Comparison of ENCODE assay signal across 10 mouse cellular contexts in genomic region chr19:25351257-25351955, GRCm38 (mm10).
DNase-seq lines count a peak whose midpoint lies in the region; ATAC-seq and TF ChIP-seq lines count a peak whose summit lies in the region.
"Had no signal": no experiment of that assay in that cellular context is flagged by ENCODE, and none has a peak within 500 bp of the region (broad histone marks: within the 10 kb centered on the region; RNA-seq: fewer than 3 reads in every experiment).

No protein-coding gene starts in this region.

- H3K4me1 ChIP-seq in forebrain, embryonic 13.5 days, result peaks cover 6% of the 10 kb centered on the region; the same call in 1 of the 2 replicates
- no peaks in the 10 kb centered on the region for H3K4me1 ChIP-seq in forebrain, embryonic 11.5 days (replicated peaks; ENCODE audit: control insufficient read depth, insufficient read depth, low read length)
- 0 out of 4 replicates have a peak, but pooled peaks cover 3 to 10% of the 10 kb centered on the region in 2 experiments for H3K4me1 ChIP-seq in CH12.LX (ENCODE audit: control insufficient read depth in 1 of 2, insufficient read depth in 2 of 2)
- peaks cover 23% of the 10 kb centered on the region for H3K4me1 ChIP-seq in limb, embryonic 14.5 days (ENCODE audit: control insufficient read depth, insufficient read depth, low read length)

- H3K36me3 ChIP-seq in forebrain, embryonic 13.5 days (ENCODE audit: poor library complexity, severe bottlenecking), result no peaks in the 10 kb centered on the region
- H3K36me3 ChIP-seq in forebrain, embryonic 11.5 days (ENCODE audit: control insufficient read depth, insufficient read depth, low read length), result no peaks in the 10 kb centered on the region
- no peaks in the 10 kb centered on the region for H3K36me3 ChIP-seq in CH12.LX (replicated peaks in 1 of 2; ENCODE audit: control insufficient read depth in 1 of 2, insufficient read depth in 1 of 2, low read length in 1 of 2)
- H3K36me3 ChIP-seq in limb, embryonic 14.5 days (ENCODE audit: control insufficient read depth, insufficient read depth, low read length), result no peaks in the 10 kb centered on the region

- H3K9ac ChIP-seq in forebrain, embryonic 13.5 days, result no peak overlapping the region
- H3K9ac ChIP-seq in forebrain, embryonic 11.5 days (ENCODE audit: low read length), result no peak overlapping the region
- no peak overlapping the region for H3K9ac ChIP-seq in CH12.LX (ENCODE audit: insufficient read depth, low read depth)
- no peak overlapping the region for H3K9ac ChIP-seq in limb, embryonic 14.5 days (ENCODE audit: low read depth, low read length, severe bottlenecking)

- peak; percentile 68; the same call in 1 of the 2 replicates for ATAC-seq in forebrain, embryonic 13.5 days
- ATAC-seq in forebrain, embryonic 11.5 days (replicated peaks; ENCODE audit: low FRiP score), result no peak
- peak; percentile 85 for ATAC-seq in limb, embryonic 14.5 days (ENCODE audit: low FRiP score, low read depth)

- 67% methylated on average over 15 of the region's 15 CpGs for WGBS in forebrain, embryonic 13.5 days
- 81% methylated on average over 15 of the region's 15 CpGs for WGBS in forebrain, embryonic 11.5 days
- WGBS in limb, embryonic 14.5 days, result 25% methylated on average over 15 of the region's 15 CpGs

- TF ChIP-seq POLR2A in CH12.LX (IDR thresholded peaks at IDR 0.05; ENCODE audit: low read depth, low read length), result no peak
- TF ChIP-seq POLR2A in limb, embryonic 14.5 days (IDR thresholded peaks at IDR 0.05; ENCODE audit: borderline replicate concordance, extremely low read depth, insufficient read depth, insufficient read length), result no peak

- in situ Hi-C loops in CH12.LX (cut with MboI; ENCODE audit: low pct_ligation_motif_present, low pct_unique_long_range_greater_than_20kb, low sequenced_read_pairs), result no loop called here

- no peaks in the 10 kb centered on the region for H3K27me3 ChIP-seq in forebrain, embryonic 13.5 days
- H3K27me3 ChIP-seq in forebrain, embryonic 11.5 days (ENCODE audit: control insufficient read depth, insufficient read depth, low read length), result no peaks in the 10 kb centered on the region
- H3K27me3 ChIP-seq in CH12.LX (replicated peaks), result no peaks in the 10 kb centered on the region
- no peaks in the 10 kb centered on the region for H3K27me3 ChIP-seq in limb, embryonic 14.5 days (ENCODE audit: control insufficient read depth, insufficient read depth, low read length)

- no peak for DNase-seq in forebrain, embryonic 11.5 days (ENCODE audit: low spot score)
- DNase-seq in layer of hippocampus, adult 2 months (ENCODE audit: low spot score in 2 of 2), result peak; percentile 17 to 18
- DNase-seq in layer of hippocampus, adult 11-12 months (ENCODE audit: low spot score), result no peak
- no peak for DNase-seq in CH12.LX (ENCODE audit: extremely low read depth)
- DNase-seq in limb, embryonic 14.5 days (ENCODE audit: low spot score), result peak; percentile 44
- no peak for DNase-seq in gastrocnemius, adult 8-10 months (ENCODE audit: low spot score in 2 of 2)
- DNase-seq in adrenal gland, postnatal 14 days, result no peak
- DNase-seq: kidney, postnatal 10 days; thymus, postnatal 36 days had no signal

- no peak overlapping the region for H3K4me3 ChIP-seq in forebrain, embryonic 13.5 days
- no peak overlapping the region for H3K4me3 ChIP-seq in forebrain, embryonic 11.5 days (ENCODE audit: low read depth, low read length)
- no peak overlapping the region for H3K4me3 ChIP-seq in layer of hippocampus, adult 2 months
- no peak overlapping the region for H3K4me3 ChIP-seq in CH12.LX (replicated peaks in 1 of 3; ENCODE audit: low read depth in 2 of 3, low read length in 2 of 3, poor library complexity in 1 of 3)
- H3K4me3 ChIP-seq in limb, embryonic 14.5 days (replicated peaks; ENCODE audit: low read length), result no peak overlapping the region

- no peak overlapping the region for H3K27ac ChIP-seq in forebrain, embryonic 13.5 days
- no peak overlapping the region for H3K27ac ChIP-seq in forebrain, embryonic 11.5 days (ENCODE audit: low read depth, low read length)
- H3K27ac ChIP-seq in layer of hippocampus, adult 2 months, result no peak overlapping the region
- H3K27ac ChIP-seq in CH12.LX (ENCODE audit: insufficient read depth, low read depth), result no peak overlapping the region
- no peak overlapping the region; the same call in 1 of the 2 replicates for H3K27ac ChIP-seq in limb, embryonic 14.5 days (replicated peaks; ENCODE audit: low read depth, low read length)

- H3K79me2 ChIP-seq in CH12.LX (replicated peaks; ENCODE audit: control insufficient read depth, extremely low read depth, insufficient read depth, poor library complexity, severe bottlenecking), result no peaks in the 10 kb centered on the region

- no peaks in the 10 kb centered on the region for H3K9me3 ChIP-seq in forebrain, embryonic 13.5 days (replicated peaks)
- H3K9me3 ChIP-seq in forebrain, embryonic 11.5 days (ENCODE audit: control insufficient read depth, low read length), result no peaks in the 10 kb centered on the region
- H3K9me3 ChIP-seq in CH12.LX (replicated peaks; ENCODE audit: low read length), result no peaks in the 10 kb centered on the region
- no peaks in the 10 kb centered on the region for H3K9me3 ChIP-seq in limb, embryonic 14.5 days (ENCODE audit: control insufficient read depth, low read length)

- no peak for TF ChIP-seq RAD21 in CH12.LX (IDR thresholded peaks at IDR 0.05; ENCODE audit: low read depth, low read length)

- TF ChIP-seq EP300 in CH12.LX (IDR thresholded peaks at IDR 0.05; ENCODE audit: low read length), result no peak

- no peak for TF ChIP-seq CTCF in layer of hippocampus, adult 2 months (conservative IDR thresholded peaks at IDR 0.05)
- no peak for TF ChIP-seq CTCF in CH12.LX (conservative IDR thresholded peaks at IDR 0.05 in 1 of 2, IDR thresholded peaks at IDR 0.05 in 1 of 2; ENCODE audit: low read depth in 2 of 2, low read length in 2 of 2)

- H3K4me2 ChIP-seq in forebrain, embryonic 13.5 days, result no peak overlapping the region
- no peak overlapping the region for H3K4me2 ChIP-seq in forebrain, embryonic 11.5 days (ENCODE audit: low read depth, low read length, severe bottlenecking)
- 0 out of 2 replicates have a peak overlapping the region, but pooled peaks have one; percentile 6 for H3K4me2 ChIP-seq in CH12.LX (ENCODE audit: insufficient read depth, low read depth, poor library complexity, severe bottlenecking)
- no peak overlapping the region for H3K4me2 ChIP-seq in limb, embryonic 14.5 days (replicated peaks; ENCODE audit: low read depth, low read length, severe bottlenecking)

- dilution Hi-C loops in CH12.LX (cut with MboI; ENCODE audit: extremely low pct_ligation_motif_present, extremely low pct_unique_long_range_greater_than_20kb, low sequenced_read_pairs), result no loop called here

TF ChIP-seq in CH12.LX, 34 proteins besides CTCF, POLR2A, EP300 and RAD21:
- no peak for TF ChIP-seq CHD2 (IDR thresholded peaks at IDR 0.05; ENCODE audit: low read length)
- TF ChIP-seq KAT2A (IDR thresholded peaks at IDR 0.05; ENCODE audit: insufficient replicate concordance, low read length), result no peak
- TF ChIP-seq ZC3H11A (IDR thresholded peaks at IDR 0.05; ENCODE audit: low read depth, low read length), result no peak
- TF ChIP-seq TCF12 (IDR thresholded peaks at IDR 0.05; ENCODE audit: low read depth, low read length), result no peak
- no peak for TF ChIP-seq TBP (conservative IDR thresholded peaks at IDR 0.05; ENCODE audit: low read depth, low read length)
- no peak for TF ChIP-seq ZMIZ1 (IDR thresholded peaks at IDR 0.05; ENCODE audit: low read depth, low read length)
- TF ChIP-seq MAFK (IDR thresholded peaks at IDR 0.05; ENCODE audit: insufficient replicate concordance, low read length), result no peak
- TF ChIP-seq MAX (IDR thresholded peaks at IDR 0.05; ENCODE audit: low read length), result no peak
- TF ChIP-seq PAX5 (IDR thresholded peaks at IDR 0.05; ENCODE audit: low read length), result no peak
- no peak for TF ChIP-seq UBTF (IDR thresholded peaks at IDR 0.05; ENCODE audit: low read depth, low read length)
- no peak for TF ChIP-seq JUN (IDR thresholded peaks at IDR 0.05; ENCODE audit: insufficient read depth, low read depth, low read length)
- no peak for TF ChIP-seq IRF4 (IDR thresholded peaks at IDR 0.05; ENCODE audit: low read depth, low read length)
- no peak for TF ChIP-seq GABPA (IDR thresholded peaks at IDR 0.05; ENCODE audit: insufficient replicate concordance, low read depth, low read length)
- no peak for TF ChIP-seq MAZ (IDR thresholded peaks at IDR 0.05; ENCODE audit: low read depth, low read length)
- no peak for TF ChIP-seq HCFC1 (IDR thresholded peaks at IDR 0.05; ENCODE audit: low read depth, low read length)
- TF ChIP-seq E2F4 (IDR thresholded peaks at IDR 0.05; ENCODE audit: insufficient replicate concordance, low read depth, low read length), result no peak
- no peak for TF ChIP-seq JUND (conservative IDR thresholded peaks at IDR 0.05; ENCODE audit: low read depth, low read length)
- no peak for TF ChIP-seq ELF1 (IDR thresholded peaks at IDR 0.05; ENCODE audit: low read depth, low read length)
- TF ChIP-seq SIN3A (IDR thresholded peaks at IDR 0.05; ENCODE audit: low read length), result no peak

Comparison
In these comparisons a context has a peak if more than half of its experiments do, and no peak if none do; other contexts are left out.
1. DNase-seq: peak in layer of hippocampus, adult 2 months (2 of 2) and limb, embryonic 14.5 days (single experiment); none in forebrain, embryonic 11.5 days (single experiment), layer of hippocampus, adult 11-12 months (single experiment), CH12.LX (single experiment), gastrocnemius, adult 8-10 months (0 of 2) and adrenal gland, postnatal 14 days (single experiment).